Mouse (Mus musculus) adrenal gland (tissue): ENCODE measurements around the gene Rpl9.

Experiments used
- intact Hi-C: fragments of 180-260 bp; cut with DNase I; formaldehyde crosslinking; loops from one replicate; pipeline ENCODE4 v1.15.1; 2025
- long read RNA-seq, 2 experiments: library from polyadenylated mRNA; unstranded; transcript quantifications; one replicate each; pipeline ENCODE4 v2.0.0; 2020; ENCODE audit warnings: borderline replicate concordance in 1 of 2; ENCODE audit not compliant: insufficient replicate concordance in 1 of 2

Rpl9 gene
- long read RNA-seq, experiment 1, transcript Rpl9-203 (7 exons, 680 nt): minor isoform, 7 of 693 reads
- long read RNA-seq, experiment 1, transcript Rpl9-201 (8 exons, 738 nt): major isoform, 630 of 693 reads
- long read RNA-seq, experiment 1, partial matches to known transcripts: 17 of 693 reads
- long read RNA-seq, experiment 1, other reads (novel, unspliced or antisense): 39 of 693 reads
- long read RNA-seq, experiment 2, transcript Rpl9-201 (8 exons, 738 nt): major isoform, 619 of 694 reads
- long read RNA-seq, experiment 2, transcript Rpl9-203 (7 exons, 680 nt): minor isoform, 10 of 694 reads
- long read RNA-seq, experiment 2, partial matches to known transcripts: 13 of 694 reads
- long read RNA-seq, experiment 2, other reads (novel, unspliced or antisense): 52 of 694 reads

- intact Hi-C loops: loop anchor here (5.0 kb wide), 1 partner anchor 54 kb away; the partner anchor contains the start of gene Rfc1
Measured at GRCm38 (mm10) chr5:65390648-65391644, at the start of gene Rpl9, which contains the start of gene Lias. Gene Rpl9 (minus strand): TSS chr5:65391444. Gene Lias (plus strand): TSS chr5:65391497.

GRCm38 (mm10) chr5:65438041-65438440 lies 46.8 kb upstream of the Rpl9 start:
- intact Hi-C loops: no loop called here

GRCm38 (mm10) chr5:65435806-65436561 lies 44.7 kb upstream of the Rpl9 start, which contains the start of gene Ugdh:
Gene Ugdh (minus strand): TSS chr5:65435949.
- intact Hi-C loops: no loop called here

GRCm38 (mm10) chr5:65435363-65435805 lies 44.1 kb upstream of the Rpl9 start:
- intact Hi-C loops: no loop called here

GRCm38 (mm10) chr5:65434471-65435362 lies 43.5 kb upstream of the Rpl9 start:
- intact Hi-C loops: no loop called here

- intact Hi-C loops: no loop called here
Measured at GRCm38 (mm10) chr5:65429441-65429840, 38.2 kb upstream of the Rpl9 start.

- intact Hi-C loops: no loop called here
Measured at GRCm38 (mm10) chr5:65428321-65428720, 37.1 kb upstream of the Rpl9 start.

- intact Hi-C loops: no loop called here
Measured at GRCm38 (mm10) chr5:65425251-65425650, 34.0 kb upstream of the Rpl9 start.

- intact Hi-C loops: no loop called here
Measured at GRCm38 (mm10) chr5:65424215-65424614, 33.0 kb upstream of the Rpl9 start.

- intact Hi-C loops: no loop called here
Measured at GRCm38 (mm10) chr5:65422803-65423202, 31.6 kb upstream of the Rpl9 start.

GRCm38 (mm10) chr5:65420822-65421221 lies 29.6 kb upstream of the Rpl9 start:
- intact Hi-C loops: no loop called here

- intact Hi-C loops: no loop called here
Measured at GRCm38 (mm10) chr5:65419136-65419535, 27.9 kb upstream of the Rpl9 start.

GRCm38 (mm10) chr5:65415653-65416458 lies 24.6 kb upstream of the Rpl9 start:
- intact Hi-C loops: no loop called here

- intact Hi-C loops: loop anchor here (10.0 kb wide), 1 partner anchor 207 kb away; no protein-coding TSS in a partner anchor
Measured at GRCm38 (mm10) chr5:65407989-65408388, 16.7 kb upstream of the Rpl9 start.

- intact Hi-C loops: loop anchor here (2.0 to 10.0 kb wide), 2 partner anchors 213 to 295 kb away; no protein-coding TSS in a partner anchor
Measured at GRCm38 (mm10) chr5:65401251-65401994, 10.2 kb upstream of the Rpl9 start.

GRCm38 (mm10) chr5:65394425-65394824 lies 3.2 kb upstream of the Rpl9 start:
- intact Hi-C loops: loop anchor here (5.0 kb wide), 1 partner anchor 57 kb away; the partner anchor contains the start of gene Rfc1

GRCm38 (mm10) chr5:65391753-65392152 lies 509 bp upstream of the Rpl9 start:
- intact Hi-C loops: loop anchor here (5.0 kb wide), 1 partner anchor 54 kb away; the partner anchor contains the start of gene Rfc1
